Mouse (Mus musculus): Measurements from ENCODE around the gene Ndrg2. TPM values are rescaled to one million over a fixed set of nuclear protein-coding genes. Genes with fewer than 3 reads are reported as not detected.

The Ndrg2 gene
- polyA plus RNA-seq, 1 experiment: 235 TPM

- WGBS: 21% methylated on average over 14 of the region's 14 CpGs
- Histone ChIP-seq H3K36me3 (ENCODE audit: control insufficient read depth, insufficient read depth, low read length) (no peaks in the 10 kb centered on the region), H3K4me1 (ENCODE audit: control insufficient read depth, insufficient read depth, low read length) (0 out of 2 replicates have a peak, but pooled peaks cover 2% of the 10 kb centered on the region), H3K27me3 (replicated peaks; ENCODE audit: control insufficient read depth, insufficient read depth, low read length) (no peaks in the 10 kb centered on the region), H3K27ac (ENCODE audit: insufficient read depth, low read depth, low read length) (peak overlapping the region; percentile 53), H3K4me3 (ENCODE audit: insufficient read depth, low read depth, low read length) (peak overlapping the region; percentile 51)
- TF ChIP-seq POLR2A (IDR thresholded peaks at IDR 0.05; ENCODE audit: low read depth, low read length): no peak
- no peak for TF ChIP-seq CTCF (conservative IDR thresholded peaks at IDR 0.05; ENCODE audit: insufficient read depth, insufficient read length, low read depth, low read length)
- DNase-seq: peak; percentile 78
Observed at GRCm38 (mm10) chr14:51912391-51913061, 1.4 kb downstream of the Ndrg2 start.

- no peaks in the 10 kb centered on the region for H3K27me3 ChIP-seq (replicated peaks; ENCODE audit: control insufficient read depth, insufficient read depth, low read length)
- 0 out of 2 replicates have a peak, but pooled peaks cover 2% of the 10 kb centered on the region for H3K4me1 ChIP-seq (ENCODE audit: control insufficient read depth, insufficient read depth, low read length)
- no peak overlapping the region for H3K27ac ChIP-seq (ENCODE audit: insufficient read depth, low read depth, low read length)
- no peak for DNase-seq
- TF ChIP-seq POLR2A (IDR thresholded peaks at IDR 0.05; ENCODE audit: low read depth, low read length): no peak
- no peak for TF ChIP-seq CTCF (conservative IDR thresholded peaks at IDR 0.05; ENCODE audit: insufficient read depth, insufficient read length, low read depth, low read length)
- H3K36me3 ChIP-seq (ENCODE audit: control insufficient read depth, insufficient read depth, low read length): no peaks in the 10 kb centered on the region
- WGBS: 88% methylated on average over 10 of the region's 10 CpGs
- no peak overlapping the region for H3K4me3 ChIP-seq (ENCODE audit: insufficient read depth, low read depth, low read length)
Observed at GRCm38 (mm10) chr14:51911301-51911700, 2.7 kb downstream of the Ndrg2 start.

DNA sequence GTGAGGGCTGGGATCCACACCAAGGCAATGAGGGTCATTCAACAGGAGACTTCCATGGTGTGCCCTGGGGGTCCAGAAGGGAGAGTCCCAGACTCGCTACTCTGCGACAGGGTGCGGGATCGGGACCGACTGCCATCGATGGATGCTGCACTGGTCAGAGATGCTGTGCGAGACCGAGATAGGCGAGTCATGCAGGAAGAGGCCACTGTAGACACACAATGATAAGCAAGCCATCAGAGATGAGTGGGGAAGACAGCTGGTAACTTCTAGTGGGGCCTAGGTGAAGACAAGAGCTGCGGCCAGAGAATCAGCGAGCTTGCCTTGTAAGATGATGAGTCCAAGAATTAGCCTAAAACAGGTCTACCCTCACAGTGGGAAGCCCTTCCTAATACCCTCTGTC is 7.9 kb downstream of the Ndrg2 start:
- no peak for DNase-seq
- 98% methylated on average over 11 of the region's 11 CpGs for WGBS
- Histone ChIP-seq H3K27me3 (replicated peaks; ENCODE audit: control insufficient read depth, insufficient read depth, low read length) (no peaks in the 10 kb centered on the region), H3K4me3 (ENCODE audit: insufficient read depth, low read depth, low read length) (no peak overlapping the region), H3K27ac (ENCODE audit: insufficient read depth, low read depth, low read length) (no peak overlapping the region), H3K36me3 (ENCODE audit: control insufficient read depth, insufficient read depth, low read length) (no peaks in the 10 kb centered on the region), H3K4me1 (ENCODE audit: control insufficient read depth, insufficient read depth, low read length) (no peaks in the 10 kb centered on the region)
- TF ChIP-seq POLR2A (IDR thresholded peaks at IDR 0.05; ENCODE audit: low read depth, low read length) (no peak), CTCF (conservative IDR thresholded peaks at IDR 0.05; ENCODE audit: insufficient read depth, insufficient read length, low read depth, low read length) (no peak)

DNA sequence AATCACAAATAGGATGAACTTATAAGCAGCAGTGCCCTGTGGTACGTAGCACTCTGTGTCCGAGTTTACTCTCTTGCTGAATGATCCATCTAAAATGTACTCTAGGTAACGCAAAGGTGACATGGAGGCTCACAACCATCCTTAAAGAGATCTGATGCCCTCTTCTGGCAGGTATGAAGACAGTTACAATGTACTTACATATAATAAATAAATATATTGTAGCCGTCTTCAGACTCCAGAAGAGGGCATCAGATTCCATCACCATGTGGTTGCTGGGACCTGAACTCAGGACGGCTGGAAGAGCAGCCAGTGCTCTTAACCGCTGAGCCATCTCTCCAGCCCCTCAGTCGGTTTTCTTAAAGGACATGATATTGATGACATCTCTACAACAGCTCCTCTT is 9.3 kb downstream of the Ndrg2 start:
- TF ChIP-seq CTCF (conservative IDR thresholded peaks at IDR 0.05; ENCODE audit: insufficient read depth, insufficient read length, low read depth, low read length): no peak
- TF ChIP-seq POLR2A (IDR thresholded peaks at IDR 0.05; ENCODE audit: low read depth, low read length): no peak
- no peaks in the 10 kb centered on the region for H3K27me3 ChIP-seq (replicated peaks; ENCODE audit: control insufficient read depth, insufficient read depth, low read length)
- no peaks in the 10 kb centered on the region for H3K4me1 ChIP-seq (ENCODE audit: control insufficient read depth, insufficient read depth, low read length)
- 58% methylated on average over 7 of the region's 7 CpGs for WGBS
- DNase-seq: peak; percentile 12
- H3K4me3 ChIP-seq (ENCODE audit: insufficient read depth, low read depth, low read length): no peak overlapping the region
- H3K27ac ChIP-seq (ENCODE audit: insufficient read depth, low read depth, low read length): no peak overlapping the region
- H3K36me3 ChIP-seq (ENCODE audit: control insufficient read depth, insufficient read depth, low read length): no peaks in the 10 kb centered on the region

- Histone ChIP-seq H3K36me3 (ENCODE audit: control insufficient read depth, insufficient read depth, low read length) (no peaks in the 10 kb centered on the region), H3K4me3 (ENCODE audit: insufficient read depth, low read depth, low read length) (no peak overlapping the region), H3K27me3 (replicated peaks; ENCODE audit: control insufficient read depth, insufficient read depth, low read length) (no peaks in the 10 kb centered on the region), H3K4me1 (ENCODE audit: control insufficient read depth, insufficient read depth, low read length) (no peaks in the 10 kb centered on the region), H3K27ac (ENCODE audit: insufficient read depth, low read depth, low read length) (no peak overlapping the region)
- no peak for DNase-seq
- 85% methylated on average over 9 of the region's 9 CpGs for WGBS
- TF ChIP-seq POLR2A (IDR thresholded peaks at IDR 0.05; ENCODE audit: low read depth, low read length) (no peak), CTCF (conservative IDR thresholded peaks at IDR 0.05; ENCODE audit: insufficient read depth, insufficient read length, low read depth, low read length) (no peak)
Observed at GRCm38 (mm10) chr14:51903782-51904181, 10.2 kb downstream of the Ndrg2 start.

DNA sequence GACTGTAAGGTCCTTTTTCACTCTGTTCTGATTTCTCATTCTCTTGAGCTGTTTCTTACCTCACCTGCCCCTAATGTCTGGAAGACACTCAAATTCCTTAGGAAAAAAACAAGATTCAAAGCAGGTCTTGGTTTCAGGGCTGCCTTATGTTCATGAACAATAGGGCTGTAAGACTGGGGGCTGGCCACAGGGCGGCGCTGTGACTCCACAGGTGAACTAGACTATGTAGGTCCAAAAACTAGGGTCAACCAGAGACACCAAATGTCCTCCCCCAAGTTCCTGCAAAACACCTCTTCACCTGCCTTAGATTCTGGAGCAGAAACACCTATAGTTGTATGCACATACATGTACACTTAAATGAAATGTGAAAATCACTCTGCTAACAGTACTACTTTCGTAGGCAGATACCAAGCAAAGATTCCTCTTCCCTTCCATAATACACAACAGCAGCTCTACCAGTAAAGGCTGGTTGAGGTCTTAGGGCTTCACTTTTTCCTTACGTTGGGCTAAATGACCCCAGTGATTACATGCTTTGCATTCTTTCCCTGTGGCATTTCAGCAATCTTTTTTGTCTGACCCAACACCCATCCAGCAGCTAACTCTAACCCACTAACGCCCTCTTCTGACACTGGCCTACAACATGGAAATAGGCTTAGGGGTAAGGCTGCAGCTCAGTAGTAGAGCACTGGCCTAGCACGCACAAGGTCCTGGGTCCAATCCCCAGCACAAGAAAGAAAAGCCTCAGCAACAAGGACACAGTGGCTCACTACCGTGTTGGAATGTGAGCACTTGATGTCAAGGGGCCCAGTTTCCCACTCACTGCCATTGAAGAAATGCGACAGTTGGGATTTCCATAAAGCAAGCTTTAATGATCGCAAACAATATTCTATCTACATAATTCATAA is 10.9 kb downstream of the Ndrg2 start:
- Histone ChIP-seq H3K27me3 (replicated peaks; ENCODE audit: control insufficient read depth, insufficient read depth, low read length) (no peaks in the 10 kb centered on the region), H3K36me3 (ENCODE audit: control insufficient read depth, insufficient read depth, low read length) (no peaks in the 10 kb centered on the region), H3K4me1 (ENCODE audit: control insufficient read depth, insufficient read depth, low read length) (no peaks in the 10 kb centered on the region), H3K4me3 (ENCODE audit: insufficient read depth, low read depth, low read length) (no peak overlapping the region), H3K27ac (ENCODE audit: insufficient read depth, low read depth, low read length) (no peak overlapping the region)
- TF ChIP-seq CTCF (conservative IDR thresholded peaks at IDR 0.05; ENCODE audit: insufficient read depth, insufficient read length, low read depth, low read length) (peak; percentile 95), POLR2A (IDR thresholded peaks at IDR 0.05; ENCODE audit: low read depth, low read length) (no peak)
- peak; percentile 75 for DNase-seq
- WGBS: 58% methylated on average over 9 of the region's 9 CpGs

DNA sequence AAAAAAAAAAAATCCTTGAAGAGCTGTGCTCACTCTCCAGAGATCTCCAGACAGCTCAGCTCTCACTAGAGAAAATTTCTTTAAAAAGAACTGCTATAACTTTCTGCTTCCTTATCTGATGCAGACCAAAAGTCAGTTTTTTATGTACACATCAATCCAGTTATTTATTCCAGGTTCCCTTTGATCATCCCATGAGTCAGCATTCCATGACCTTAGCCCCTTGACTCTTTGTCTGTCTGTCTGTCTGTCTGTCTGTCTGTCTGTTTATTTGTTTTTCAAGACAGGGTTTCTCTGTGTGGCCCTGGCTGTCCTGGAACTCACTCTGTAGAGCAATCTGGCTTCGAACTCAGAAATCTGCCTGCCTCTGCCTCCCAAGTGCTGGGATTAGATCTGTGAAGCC is 14.6 kb downstream of the Ndrg2 start:
- no peaks in the 10 kb centered on the region for H3K4me1 ChIP-seq (ENCODE audit: control insufficient read depth, insufficient read depth, low read length)
- 98% methylated on average over 1 of the region's 1 CpGs for WGBS
- DNase-seq: no peak
- TF ChIP-seq POLR2A (IDR thresholded peaks at IDR 0.05; ENCODE audit: low read depth, low read length): no peak
- TF ChIP-seq CTCF (conservative IDR thresholded peaks at IDR 0.05; ENCODE audit: insufficient read depth, insufficient read length, low read depth, low read length): no peak
- no peaks in the 10 kb centered on the region for H3K27me3 ChIP-seq (replicated peaks; ENCODE audit: control insufficient read depth, insufficient read depth, low read length)
- no peak overlapping the region for H3K4me3 ChIP-seq (ENCODE audit: insufficient read depth, low read depth, low read length)
- H3K27ac ChIP-seq (ENCODE audit: insufficient read depth, low read depth, low read length): no peak overlapping the region
- no peaks in the 10 kb centered on the region for H3K36me3 ChIP-seq (ENCODE audit: control insufficient read depth, insufficient read depth, low read length)

All from kidney, adult 2 months (tissue).